Mouse (Mus musculus) MEL (cell line): ENCODE data around the gene Olfr374. TPM values are rescaled to one million over a fixed set of nuclear protein-coding genes. Genes with fewer than 3 reads are reported as not detected.

ENCODE experiments used
- BHLHE40 ChIP-seq: IDR thresholded peaks from 2 replicates; pipeline ENCODE4 v1.6.1; 2012; ENCODE audit warnings: low read depth, mild to moderate bottlenecking, inconsistent platforms, low read length, improper control_type of control experiment, borderline replicate concordance
- CHD1 ChIP-seq: IDR thresholded peaks from 2 replicates; pipeline ENCODE4 v1.6.1; 2012; ENCODE audit warnings: low read depth, mild to moderate bottlenecking, inconsistent platforms, low read length, improper control_type of control experiment
- CHD2 ChIP-seq: IDR thresholded peaks from 2 replicates; pipeline ENCODE4 v1.6.1; 2011; ENCODE audit warnings: low read length, improper control_type of control experiment
- EP300 ChIP-seq, 2 experiments: IDR thresholded peaks; 2 replicates each; pipeline ENCODE4 v1.6.1; 2011; ENCODE audit warnings: improper control_type of control experiment in 2 of 2, low read length in 2 of 2, low read depth in 1 of 2, mild to moderate bottlenecking in 1 of 2
- ETS1 ChIP-seq: IDR thresholded peaks from 2 replicates; pipeline ENCODE4 v1.6.1; 2012; ENCODE audit warnings: low read depth, mild to moderate bottlenecking, inconsistent platforms, low read length, improper control_type of control experiment, moderate library complexity
- GABPA ChIP-seq: IDR thresholded peaks from 2 replicates; pipeline ENCODE4 v1.6.1; 2012; ENCODE audit warnings: low read depth, mild to moderate bottlenecking, inconsistent platforms, low read length, improper control_type of control experiment, moderate library complexity
- GATA1 ChIP-seq: IDR thresholded peaks from 2 replicates; pipeline ENCODE4 v1.6.1; 2011; ENCODE audit warnings: low read depth, low read length, improper control_type of control experiment
- JUND ChIP-seq: IDR thresholded peaks from 2 replicates; pipeline ENCODE4 v1.6.1; 2011; ENCODE audit warnings: low read depth, mild to moderate bottlenecking, improper control_type of control experiment, low read length
- KAT2A ChIP-seq: conservative IDR thresholded peaks from 2 replicates; pipeline ENCODE4 v1.6.1; 2012; ENCODE audit warnings: low read depth, low read length, improper control_type of control experiment, inconsistent platforms
- MAZ ChIP-seq: IDR thresholded peaks from 2 replicates; pipeline ENCODE4 v1.6.1; 2012; ENCODE audit warnings: low read depth, mild to moderate bottlenecking, inconsistent platforms, low read length, improper control_type of control experiment
- MXI1 ChIP-seq: IDR thresholded peaks from 2 replicates; pipeline ENCODE4 v1.6.1; 2011; ENCODE audit warnings: mild to moderate bottlenecking, low read depth, low read length, improper control_type of control experiment
- MYB ChIP-seq: IDR thresholded peaks from 2 replicates; pipeline ENCODE4 v1.6.1; 2011; ENCODE audit warnings: mild to moderate bottlenecking, low read depth, low read length, improper control_type of control experiment
- NELFE ChIP-seq: IDR thresholded peaks from 2 replicates; pipeline ENCODE4 v1.6.1; 2011; ENCODE audit warnings: low read depth, low read length, improper control_type of control experiment
- NRF1 ChIP-seq: IDR thresholded peaks from 2 replicates; pipeline ENCODE4 v1.6.1; 2014; ENCODE audit warnings: low read depth, mild to moderate bottlenecking, inconsistent platforms, low read length, improper control_type of control experiment, moderate library complexity; ENCODE audit not compliant: poor library complexity, insufficient read depth, severe bottlenecking
- POLR2AphosphoS2 ChIP-seq: IDR thresholded peaks from 2 replicates; pipeline ENCODE4 v1.6.1; 2011; ENCODE audit warnings: low read length, improper control_type of control experiment
- POLR2AphosphoS5 ChIP-seq: IDR thresholded peaks from 2 replicates; pipeline ENCODE4 v1.6.1; 2012; ENCODE audit warnings: low read depth, borderline replicate concordance, mild to moderate bottlenecking, inconsistent platforms, low read length, moderate library complexity, mixed read lengths
- RAD21 ChIP-seq: IDR thresholded peaks from 2 replicates; pipeline ENCODE4 v1.6.1; 2011; ENCODE audit warnings: mild to moderate bottlenecking, low read depth, low read length, improper control_type of control experiment
- UBTF ChIP-seq: IDR thresholded peaks from 2 replicates; pipeline ENCODE4 v1.6.1; 2012; ENCODE audit warnings: low read depth, mild to moderate bottlenecking, inconsistent platforms, low read length, improper control_type of control experiment, moderate library complexity, borderline replicate concordance; ENCODE audit not compliant: insufficient read depth
- USF2 ChIP-seq, 2 experiments: IDR thresholded peaks; 2 replicates each; pipeline ENCODE4 v1.6.1; 2011 to 2012; ENCODE audit warnings: improper control_type of control experiment in 2 of 2, low read length in 2 of 2, borderline replicate concordance in 1 of 2, inconsistent platforms in 1 of 2, low read depth in 1 of 2, mild to moderate bottlenecking in 1 of 2; ENCODE audit not compliant: insufficient read depth in 1 of 2
- ZC3H11A ChIP-seq: IDR thresholded peaks from 2 replicates; pipeline ENCODE4 v1.6.1; 2012; ENCODE audit warnings: low read depth, mild to moderate bottlenecking, inconsistent platforms, low read length, improper control_type of control experiment
- ZKSCAN1 ChIP-seq: IDR thresholded peaks from 2 replicates; pipeline ENCODE4 v1.6.1; 2012; ENCODE audit warnings: low read depth, mild to moderate bottlenecking, inconsistent platforms, low read length, improper control_type of control experiment, moderate library complexity
- ZMIZ1 ChIP-seq: IDR thresholded peaks from 2 replicates; pipeline ENCODE4 v1.6.1; 2012; ENCODE audit warnings: low read depth, mild to moderate bottlenecking, inconsistent platforms, low read length, improper control_type of control experiment, moderate library complexity
- ZNF384 ChIP-seq: IDR thresholded peaks from 2 replicates; pipeline ENCODE4 v1.6.1; 2012; ENCODE audit warnings: low read depth, mild to moderate bottlenecking, inconsistent platforms, low read length, improper control_type of control experiment
- polyA plus RNA-seq, 2 experiments: library from polyadenylated mRNA; stranded (reverse) in 1 of 2; unstranded in 1 of 2; fragments of >175 nt in 1 of 2; fragments of >200 nt in 1 of 2; gene quantifications; 2 replicates each; pipeline versions ENCODE4 v1.2.1 to v1.2.4; 2012; ENCODE audit warnings: low replicate concordance in 2 of 2, low read depth in 1 of 2; ENCODE audit not compliant: insufficient read length in 2 of 2, insufficient read depth in 1 of 2, missing spikeins in 1 of 2
- total RNA-seq: library from RNA; depleted of rRNA; stranded (reverse); fragments of 300-350 nt; gene quantifications from 2 replicates; pipeline ENCODE4 v1.2.3, GENCODE M21; 2012

The Olfr374 gene
- total and polyA plus RNA-seq, 3 experiments, result 0.06 to 0.08 TPM; not detected in 1

GRCm38 (mm10) chr8:72160707-72161697 lies 54.2 kb downstream of the Olfr374 start, which contains the start of gene Rab8a (continued):
- TF ChIP-seq ZKSCAN1 (no peak), MAZ (no peak), NELFE (peak; percentile 82), UBTF (no peak), POLR2AphosphoS5 (no peak), ZMIZ1 (peak; percentile 56; the same call in 1 of the 2 replicates), USF2 (IDR thresholded peaks at IDR 0.05; ENCODE audit: borderline replicate concordance in 1 of 2, insufficient read depth in 1 of 2, low read depth in 1 of 2, low read length in 2 of 2) (no peak), MYB (peak; percentile 52; the same call in 1 of the 2 replicates), CHD1 (no peak), EP300 (IDR thresholded peaks at IDR 0.05; ENCODE audit: low read depth in 1 of 2, low read length in 2 of 2) (no peak), KAT2A (no peak), GATA1 (no peak), NRF1 (peak; percentile 81), ETS1 (peak; percentile 64; the same call in 1 of the 2 replicates), RAD21 (no peak), JUND (no peak), BHLHE40 (no peak), CHD2 (peak; percentile 30; the same call in 1 of the 2 replicates), ZNF384 (no peak), MXI1 (peak; percentile 61; the same call in 1 of the 2 replicates), GABPA (no peak), ZC3H11A (no peak), POLR2AphosphoS2 (peak; percentile 58; the same call in 1 of the 2 replicates)
- TF ChIP-seq, all 39 proteins: peak for 17
